Mouse (Mus musculus) layer of hippocampus, adult 9-10 months (tissue): ENCODE measurements around the gene Rbm34.
"Not testable (repeated sequence)": the region's sequence is repeated elsewhere in the genome, so short reads cannot be mapped to it uniquely, and the experiment has no call there.

Experiments
- DNase-seq: peaks from one replicate; pipeline ENCODE4 v3.0.0; 2022; ENCODE audit warnings: low spot score

Gene Rbm34

DNA sequence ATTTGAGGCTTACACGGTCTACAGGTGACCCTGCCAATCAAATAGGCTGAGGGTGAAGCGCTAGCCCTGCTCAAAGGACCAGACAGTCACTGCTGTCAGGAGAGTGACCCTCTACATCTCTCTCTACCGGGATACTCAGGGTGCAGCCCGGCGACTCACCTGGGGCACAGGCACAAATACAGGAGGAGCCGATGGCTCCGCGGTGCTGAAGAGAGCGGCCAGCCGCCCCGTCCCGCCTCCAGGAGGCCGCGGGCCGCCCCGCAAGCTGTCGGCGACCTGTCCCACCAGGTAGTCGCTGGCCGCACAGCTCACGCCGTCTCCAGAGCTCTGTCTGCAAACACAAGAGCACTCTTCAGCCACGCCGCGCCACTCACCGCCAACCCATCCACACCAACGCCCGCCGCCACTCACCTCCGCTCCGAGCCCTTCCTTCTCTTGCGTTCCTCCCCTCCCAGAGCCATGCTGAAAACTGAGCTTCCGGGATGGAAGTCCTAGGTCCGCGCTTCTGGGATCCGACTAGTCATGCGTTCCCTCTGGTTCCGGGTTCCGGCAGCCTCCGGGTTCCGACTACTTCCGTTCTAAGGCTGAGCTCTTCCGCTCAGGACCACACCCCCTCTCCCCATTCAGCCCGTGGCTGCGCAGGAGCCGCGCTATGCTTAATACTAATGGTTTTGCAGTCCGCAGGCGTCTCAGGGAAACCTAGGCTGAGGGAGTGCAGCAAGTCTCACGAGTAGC is at the start of gene Rbm34:
Gene Rbm34, minus strand, starts transcription at position 493 of the 735 bp plus-strand sequence.
- peak; percentile 85 for DNase-seq

DNA sequence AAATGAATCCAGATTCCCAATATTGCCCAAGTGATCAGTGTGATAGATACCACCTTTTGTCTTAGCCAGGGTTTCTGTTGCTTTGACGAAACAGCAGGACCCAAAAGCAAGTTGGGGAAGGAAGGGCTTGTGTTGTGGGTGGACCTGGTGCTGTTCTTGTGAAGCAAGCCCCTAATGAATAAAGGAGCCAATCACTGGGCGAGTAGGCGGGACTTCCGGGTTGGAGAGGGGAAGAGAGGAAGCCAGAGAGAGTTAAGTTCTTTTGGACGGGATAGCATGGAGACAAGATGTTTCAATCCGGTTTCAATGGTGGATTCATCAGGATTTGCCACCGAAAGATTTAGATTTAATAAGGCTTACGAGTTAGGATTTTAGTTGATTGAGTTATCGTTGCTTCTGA is 40.8 kb upstream of the Rbm34 start:
- no peak for DNase-seq

DNA sequence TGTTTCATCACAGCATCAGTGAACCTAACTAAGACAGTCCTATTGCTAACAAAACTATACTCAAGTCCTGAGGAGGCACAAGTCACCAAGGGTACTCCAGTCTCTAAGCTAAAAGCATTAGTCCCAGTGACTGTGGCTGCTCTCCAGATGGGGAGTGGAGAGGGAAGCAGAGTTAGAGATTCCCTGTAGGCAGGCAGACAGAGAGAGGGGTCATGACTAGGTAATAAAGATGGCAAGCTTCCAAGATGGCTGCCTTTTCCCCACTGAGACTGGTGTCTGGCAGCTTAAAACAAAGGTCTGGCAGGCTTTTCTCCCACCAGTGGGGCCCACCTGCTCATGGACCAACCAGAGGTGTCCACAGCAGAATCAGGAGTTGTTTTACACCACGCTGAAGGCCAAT is 23.6 kb upstream of the Rbm34 start:
- no peak for DNase-seq

DNA sequence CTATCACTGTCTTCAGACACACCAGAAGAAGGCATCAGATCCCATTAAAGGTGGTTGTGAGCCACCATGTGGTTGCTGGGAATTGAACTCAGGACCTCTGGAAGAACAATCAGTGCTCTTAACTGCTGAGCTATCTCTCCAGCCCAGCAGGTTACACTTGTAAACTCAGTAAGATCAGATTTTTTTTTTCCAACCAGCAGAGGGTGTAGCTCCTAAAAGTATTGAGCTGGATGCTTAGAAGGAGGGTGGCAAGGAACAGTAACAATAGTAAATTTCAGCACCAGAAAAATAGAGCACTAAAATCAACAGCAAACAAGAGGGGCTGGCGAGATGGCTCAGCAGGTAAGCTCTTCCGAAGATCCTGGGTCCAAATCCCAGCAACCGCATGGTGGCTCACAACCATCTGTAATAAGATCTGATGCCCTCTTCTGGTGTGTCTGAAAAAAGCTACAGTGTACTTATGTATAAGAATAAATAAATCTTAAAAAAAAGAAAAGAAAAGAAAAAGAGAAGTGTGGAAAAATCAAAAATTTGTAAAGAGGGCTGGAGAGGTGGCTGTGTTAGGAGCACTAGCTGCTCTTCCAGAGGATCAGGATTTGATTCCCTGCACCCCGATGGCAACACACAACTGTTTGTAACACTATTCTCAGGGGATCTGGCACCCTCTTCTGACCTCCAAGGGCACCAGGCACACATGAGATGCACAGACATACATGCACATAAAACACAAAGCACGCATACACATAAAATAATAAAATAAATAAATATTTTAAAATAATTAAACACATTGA is 18.7 kb upstream of the Rbm34 start:
- no peak for DNase-seq

DNA sequence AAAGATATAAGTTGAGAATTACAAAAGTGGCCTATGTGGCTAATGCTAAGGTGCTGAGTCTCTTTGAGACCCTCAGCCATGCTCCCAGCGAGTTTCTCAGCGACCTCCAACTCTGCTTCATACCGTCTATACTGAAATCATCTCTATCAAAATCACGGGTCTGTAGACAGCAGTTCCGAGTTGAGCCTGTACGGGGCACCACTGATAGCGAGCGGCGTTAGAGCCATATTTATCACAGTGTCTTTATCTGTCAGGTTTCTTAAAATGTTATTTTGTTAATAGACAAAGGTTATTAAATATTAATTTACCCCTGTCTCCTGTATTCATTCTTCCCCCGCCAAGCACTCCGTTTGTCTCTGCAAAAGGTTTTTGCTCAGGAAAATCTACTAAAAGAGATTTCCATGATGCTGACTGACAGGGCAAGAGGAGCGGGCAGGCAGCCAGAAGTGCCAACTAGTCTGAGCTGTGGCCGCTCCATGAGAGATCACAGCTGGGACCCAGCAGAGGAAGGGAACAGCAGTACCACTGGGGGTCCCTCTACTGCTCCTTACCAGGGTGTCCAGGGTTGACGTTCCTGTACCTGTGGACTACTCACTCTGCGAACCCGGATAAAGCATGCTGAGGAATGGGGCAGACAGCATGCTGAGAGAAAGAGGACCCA is 17.6 kb upstream of the Rbm34 start:
- no peak for DNase-seq

DNA sequence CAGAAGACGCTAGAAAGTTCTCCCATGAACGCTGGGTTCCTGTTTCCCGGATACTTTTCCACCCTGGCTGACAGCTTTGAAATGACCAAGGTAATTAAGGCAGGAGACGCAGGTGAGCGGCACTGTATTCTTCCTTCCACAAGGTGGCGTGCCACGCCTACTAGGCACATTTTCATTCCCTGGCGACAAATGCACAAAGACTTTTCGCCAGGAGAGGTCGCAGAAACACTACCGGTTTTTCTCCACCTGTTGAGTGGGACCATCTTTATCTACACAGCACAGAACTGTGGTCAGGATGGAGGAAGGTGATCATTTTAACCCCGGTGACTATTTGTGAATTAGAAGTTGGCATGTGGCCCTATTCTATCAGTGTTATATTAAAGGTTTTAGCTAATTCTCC is 15.6 kb upstream of the Rbm34 start:
- peak; percentile 87 for DNase-seq

DNA sequence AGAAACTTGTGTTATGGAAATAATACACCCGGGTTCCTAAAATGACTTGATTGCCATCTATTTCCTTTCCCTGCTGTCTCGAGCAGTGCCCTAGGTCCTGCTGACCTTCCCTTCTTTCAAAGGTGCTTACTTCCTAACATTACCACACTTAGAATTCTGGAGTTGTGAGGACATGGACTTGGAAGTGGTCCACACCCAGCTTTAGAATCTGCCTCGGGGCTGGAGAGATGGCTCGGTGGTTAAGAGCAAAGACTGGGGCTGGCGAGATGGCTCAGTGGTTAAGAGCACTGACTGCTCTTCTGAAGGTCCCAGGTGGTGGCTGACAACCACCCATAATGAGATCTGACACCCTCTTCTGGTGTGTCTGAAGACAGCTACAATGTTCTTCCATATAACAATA is 9.2 kb upstream of the Rbm34 start:
- DNase-seq, result no peak

DNA sequence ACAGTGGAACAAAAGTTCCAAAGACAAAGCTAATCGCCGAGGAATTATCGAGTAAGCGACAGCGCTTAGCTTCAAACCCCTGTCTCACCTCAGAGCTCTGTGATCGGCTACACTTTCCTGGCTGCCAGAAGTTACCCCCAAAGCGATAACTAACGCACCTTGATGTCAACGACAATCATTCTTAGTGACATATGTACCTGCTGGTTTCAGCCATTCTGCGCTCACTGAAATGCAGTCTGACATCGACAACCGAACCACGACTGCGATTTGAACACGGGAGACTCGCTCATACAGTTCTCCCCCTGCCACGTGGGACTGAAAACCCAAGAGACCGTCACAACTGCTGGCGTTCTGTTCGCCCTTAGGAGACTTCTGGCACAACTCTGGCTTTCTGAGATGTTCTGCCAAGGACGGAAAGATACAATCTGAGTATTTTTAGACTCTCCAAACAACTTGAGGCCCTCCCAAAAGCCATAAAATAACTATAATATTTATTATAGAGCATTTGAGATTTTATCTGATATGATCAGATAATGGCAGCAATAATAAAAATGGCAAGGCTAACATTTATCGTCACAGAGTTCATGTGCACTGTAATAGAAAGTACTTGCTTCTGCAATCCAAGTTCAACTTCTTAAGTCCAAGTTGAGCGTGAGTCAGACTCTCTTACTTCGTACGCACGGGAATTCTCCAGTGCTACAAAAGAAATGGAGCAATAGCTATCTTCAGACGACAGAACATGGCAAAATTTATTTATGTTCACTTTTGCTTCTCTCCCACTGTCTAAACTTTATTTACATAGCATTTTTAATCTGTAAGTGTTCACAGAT is 8.4 kb upstream of the Rbm34 start:
- no peak for DNase-seq

DNA sequence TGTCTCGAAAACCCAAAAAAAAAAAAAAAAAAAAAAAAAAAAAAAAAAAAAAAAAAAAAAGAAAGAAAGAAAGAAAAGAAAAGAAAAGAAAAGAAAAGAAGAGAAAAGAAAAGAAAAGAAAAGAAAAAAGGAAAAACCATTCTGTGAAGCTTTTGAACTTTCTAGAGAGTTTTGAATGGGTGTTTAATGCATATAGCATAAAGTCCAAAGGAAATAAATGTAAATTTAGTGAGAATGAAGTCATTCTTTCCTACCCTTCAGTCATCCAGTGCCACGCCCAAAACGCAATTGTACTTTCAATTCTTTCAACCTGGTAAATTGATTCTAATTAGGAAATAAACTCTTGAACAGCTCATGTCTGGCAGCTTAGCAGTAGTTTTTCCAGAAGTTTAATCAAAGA is 7.7 kb upstream of the Rbm34 start:
- DNase-seq, result not testable (repeated sequence)

DNA sequence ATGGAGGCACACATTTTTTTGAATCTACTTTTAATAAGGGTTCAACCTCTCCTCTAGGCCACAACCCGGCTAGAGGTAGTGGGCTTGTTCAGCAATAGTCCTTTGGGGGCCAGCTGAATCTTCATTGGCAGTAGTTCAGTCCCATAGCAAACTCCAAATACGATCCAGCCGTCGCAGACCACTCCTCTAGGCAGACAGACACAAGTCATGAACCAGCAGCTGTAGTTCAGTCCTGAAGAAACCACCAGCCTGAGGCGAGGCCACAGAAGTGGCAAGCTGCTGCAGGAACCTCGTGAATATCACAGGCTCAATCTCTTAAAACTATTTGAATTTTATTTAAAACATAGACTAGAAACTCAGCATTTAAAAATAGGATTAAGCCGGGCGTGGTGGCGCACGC is 7.2 kb upstream of the Rbm34 start:
- DNase-seq, result no peak

DNA sequence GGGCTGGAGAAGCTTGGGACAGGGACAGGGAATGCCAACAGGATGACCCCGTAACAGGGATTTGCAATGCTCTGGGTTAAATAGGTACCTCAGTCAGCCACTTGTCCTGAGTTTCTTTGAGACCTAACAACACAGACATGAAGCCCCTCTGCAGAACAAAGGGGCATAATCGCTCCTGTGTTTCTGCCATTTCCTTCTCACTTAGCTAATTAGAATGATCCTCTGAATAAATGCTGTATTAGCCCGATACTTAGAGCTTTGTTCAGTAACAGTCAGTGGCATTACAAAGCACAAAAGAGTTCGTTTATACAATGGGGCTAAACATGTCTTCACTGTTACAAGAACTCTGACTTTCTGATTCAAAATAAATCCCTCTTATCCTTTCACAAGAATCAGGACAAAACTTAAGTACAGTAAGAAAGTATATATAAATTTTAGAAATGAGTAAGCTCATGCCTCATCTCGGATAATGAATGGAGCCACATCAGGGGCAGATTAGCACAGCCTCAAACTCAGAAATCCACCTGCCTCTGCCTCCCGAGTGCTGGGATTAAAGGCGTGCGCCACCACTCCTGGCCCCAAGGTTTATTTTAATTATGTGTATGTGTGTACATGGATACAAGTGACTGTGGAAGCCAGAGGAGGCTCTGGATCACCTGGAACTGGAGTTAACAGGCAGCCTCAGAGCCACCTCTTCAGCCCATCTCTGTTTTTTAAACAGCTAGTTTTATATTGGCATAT is 5.9 kb upstream of the Rbm34 start:
- DNase-seq, result no peak

DNA sequence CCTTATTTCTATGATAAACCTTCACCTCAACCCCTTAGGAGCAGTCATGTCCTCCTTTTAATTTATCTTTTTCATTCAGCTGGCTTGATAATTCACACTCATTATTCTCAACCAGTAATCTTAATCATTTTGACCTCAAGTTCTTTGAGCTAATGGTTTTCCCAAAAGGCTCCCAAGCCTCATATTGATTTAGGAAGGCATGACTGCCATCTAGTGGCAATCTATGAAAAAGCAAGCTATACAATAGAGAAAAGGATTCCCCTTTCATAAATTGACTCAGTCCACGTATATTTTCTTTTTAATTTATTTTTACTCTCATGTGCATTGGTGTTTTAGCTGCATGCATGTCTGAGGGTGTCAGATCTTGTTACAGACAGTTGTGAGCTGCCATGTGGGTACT is 4.8 kb upstream of the Rbm34 start:
- peak; percentile 44 for DNase-seq

DNA sequence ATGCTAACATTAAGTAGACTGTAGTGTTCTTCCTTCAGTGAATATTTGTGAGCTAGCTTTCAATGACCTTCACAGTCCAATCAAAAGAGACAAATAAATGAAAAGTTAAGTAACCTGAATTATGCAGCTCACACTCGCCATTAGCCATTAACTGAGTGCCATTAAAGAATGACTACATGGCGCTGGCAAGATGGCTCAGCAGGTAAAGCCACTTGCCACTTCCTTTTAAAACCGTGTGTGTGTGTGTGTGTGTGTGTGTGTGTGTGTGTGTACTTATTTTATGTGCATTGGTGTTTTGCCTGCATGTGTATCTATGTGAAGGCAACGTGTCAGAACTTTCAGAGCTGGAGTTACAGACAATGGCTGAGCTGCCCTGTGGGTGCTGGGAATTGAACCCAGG is 3.6 kb upstream of the Rbm34 start:
- DNase-seq, result no peak

DNA sequence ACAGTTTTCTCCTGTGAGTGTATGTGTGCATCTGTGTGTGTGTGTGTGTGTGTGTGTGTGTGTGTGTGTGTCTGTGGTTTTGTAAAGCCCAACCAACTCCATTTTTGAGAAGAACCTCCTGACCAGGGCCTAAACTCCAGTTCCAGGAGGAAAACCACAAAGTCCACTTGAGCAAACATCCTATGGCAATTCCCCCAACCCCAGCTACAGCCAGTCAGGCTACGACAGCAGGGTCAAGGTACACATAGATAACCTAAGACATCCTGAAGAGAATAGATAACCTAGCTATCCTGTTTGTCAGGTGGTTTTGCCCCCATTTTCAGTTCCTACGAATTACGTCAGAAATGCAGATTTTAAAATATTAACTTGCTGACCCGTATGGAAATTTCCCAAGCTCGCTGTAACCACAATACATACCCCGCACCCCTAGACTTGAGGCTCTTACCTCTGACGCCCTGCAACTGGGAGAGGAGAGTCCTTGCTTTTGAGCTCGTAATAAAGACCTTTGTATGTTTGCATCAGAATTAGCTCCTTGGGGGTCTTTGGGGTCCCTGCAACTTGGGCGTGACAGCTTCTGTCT is 2.9 kb upstream of the Rbm34 start:
- no peak for DNase-seq

DNA sequence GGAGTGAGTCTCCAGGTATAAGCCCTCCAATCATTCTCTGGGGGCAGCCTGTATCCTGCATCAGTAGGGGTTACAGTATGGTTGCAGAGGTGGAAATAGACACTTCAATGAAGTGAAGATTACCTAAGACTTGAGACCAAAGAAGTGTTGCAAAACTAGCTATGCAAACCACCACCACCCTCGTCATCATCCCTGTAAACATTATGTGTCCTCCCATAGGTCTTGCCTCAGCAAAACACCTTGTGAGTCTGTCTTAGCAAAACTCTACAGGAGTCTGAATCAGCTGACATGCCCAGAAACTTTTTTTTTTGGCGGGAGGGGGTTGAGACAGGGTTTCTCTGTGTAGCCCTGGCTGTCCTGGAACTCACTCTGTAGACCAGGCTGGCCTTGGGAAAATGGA is 1.8 kb upstream of the Rbm34 start:
- no peak for DNase-seq

DNA sequence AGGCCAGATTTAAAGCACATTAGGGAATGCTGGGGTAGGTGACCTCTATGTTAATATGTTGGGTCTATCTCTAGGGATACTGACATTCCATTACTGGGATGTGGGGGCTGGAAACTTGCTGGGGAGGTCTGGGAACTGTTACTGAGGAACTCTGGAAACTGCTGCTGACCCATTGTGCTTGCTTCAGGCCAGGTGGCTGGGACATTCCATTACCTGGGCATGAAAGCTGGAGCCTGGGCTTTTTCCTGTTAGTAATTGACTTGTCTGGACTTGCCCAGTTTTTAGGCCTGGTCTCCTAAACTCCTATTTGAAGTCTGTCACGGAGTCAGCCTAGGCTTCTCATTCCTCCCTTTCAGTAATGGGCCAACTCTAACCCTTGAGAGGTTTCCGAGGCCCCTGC is 1.2 kb upstream of the Rbm34 start:
- no peak for DNase-seq

DNA sequence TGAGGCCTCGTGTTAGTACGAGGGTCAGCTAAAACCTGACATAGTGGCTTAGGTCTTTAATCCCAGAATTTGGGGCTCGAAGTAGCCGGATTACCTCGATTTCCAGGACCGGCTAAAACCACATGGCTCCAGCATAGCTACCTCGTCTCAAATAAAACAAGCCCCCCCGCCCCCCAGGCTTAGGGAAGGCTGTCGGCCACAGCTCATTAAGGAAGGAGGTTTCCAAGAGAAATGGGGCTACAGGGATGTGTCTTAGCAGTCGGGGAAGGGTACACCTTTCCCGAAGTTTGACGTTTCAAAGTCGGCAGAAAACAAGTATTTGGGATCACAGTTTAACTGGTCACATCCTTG is 418 bp upstream of the Rbm34 start:
- no peak for DNase-seq

DNA sequence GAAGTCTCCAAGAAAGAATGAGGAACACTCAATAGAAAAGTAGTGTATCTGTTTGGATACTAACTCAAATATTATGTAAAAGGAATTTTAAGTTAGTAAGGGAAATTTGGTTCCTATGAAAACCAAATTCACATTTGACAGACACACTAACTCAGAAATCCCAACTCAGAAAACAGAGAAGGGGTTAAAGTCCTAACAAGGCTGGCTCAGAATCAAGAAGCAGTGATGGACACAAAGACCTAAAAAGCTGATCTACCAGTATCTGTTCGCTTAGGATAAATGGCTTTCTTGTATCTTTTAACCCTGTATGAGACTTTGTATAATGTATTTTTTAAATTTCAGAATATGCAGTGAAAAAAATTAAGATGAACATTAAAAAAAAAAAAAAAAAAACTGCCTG is 1.3 kb downstream of the Rbm34 start:
- DNase-seq, result no peak

DNA sequence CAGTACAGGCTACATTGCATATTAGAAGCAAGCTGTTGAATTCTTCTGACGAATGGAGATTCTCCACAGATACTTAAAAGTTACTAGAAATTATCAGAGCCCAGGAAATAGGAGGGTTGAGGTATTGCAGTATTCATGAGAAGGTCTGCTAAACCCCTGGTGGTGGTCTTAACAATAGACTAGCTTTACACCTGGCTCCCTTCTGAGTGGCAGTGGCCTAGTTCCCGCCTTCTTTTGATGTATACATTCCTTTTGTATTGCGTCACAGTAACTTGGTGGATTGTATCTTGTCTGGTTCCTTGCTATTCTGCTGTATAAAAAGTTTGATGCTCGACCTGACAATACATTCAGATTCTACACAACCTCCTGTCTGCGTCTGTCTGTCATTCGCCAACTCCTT is 2.8 kb downstream of the Rbm34 start:
- DNase-seq, result no peak

DNA sequence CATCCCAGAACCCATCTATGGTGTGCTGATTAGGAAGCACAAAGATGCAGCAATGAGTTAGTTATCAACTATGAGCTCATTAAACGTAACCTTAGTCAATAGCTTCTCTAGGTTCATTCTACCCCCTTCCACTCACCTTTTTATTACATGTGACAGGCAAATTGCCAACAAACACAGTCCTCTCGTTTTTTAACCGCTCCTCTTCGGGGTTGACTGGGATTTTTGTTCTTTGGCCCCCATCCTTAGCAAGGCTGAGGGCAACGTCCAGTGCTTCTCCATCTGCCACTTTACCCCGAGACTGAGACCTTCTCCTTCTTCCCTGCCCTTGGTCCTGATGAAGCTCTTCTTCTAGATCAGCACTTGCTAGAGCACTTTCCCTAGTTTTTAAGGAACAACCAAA is 5.6 kb downstream of the Rbm34 start:
- DNase-seq, result no peak

DNA sequence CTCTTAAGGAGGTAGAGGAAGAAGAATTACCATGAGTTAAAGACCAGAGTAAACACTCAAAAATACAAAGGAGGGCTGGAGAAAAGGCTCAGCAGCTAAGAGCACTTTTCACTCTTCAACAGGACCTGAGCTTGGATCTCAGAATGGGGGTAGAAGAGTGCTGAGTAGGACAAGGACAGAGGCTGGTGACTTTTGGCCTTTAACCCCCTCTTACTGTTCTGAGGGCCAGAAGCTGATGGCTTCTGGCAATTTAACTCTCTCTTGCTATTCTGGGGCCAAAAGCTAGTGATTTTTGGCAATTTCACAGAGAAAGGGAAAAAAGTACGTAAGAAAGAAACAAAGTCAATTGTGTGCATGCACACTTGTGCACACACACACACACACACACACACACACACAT is 8.0 kb downstream of the Rbm34 start:
- DNase-seq, result no peak
